In genomic region chr11:102606751-102607171, GRCm38 (mm10) we compare ENCODE assay signal across 9 mouse cellular contexts. TPM values are rescaled to one million over a fixed set of nuclear protein-coding genes. Genes with fewer than 3 reads are reported as not detected.
DNase-seq lines count a peak whose midpoint lies in the region; ATAC-seq and TF ChIP-seq lines count a peak whose summit lies in the region.
"Had no signal": no experiment of that assay in that cellular context is flagged by ENCODE, and none has a peak within 500 bp of the region (broad histone marks: within the 10 kb centered on the region; RNA-seq: fewer than 3 reads in every experiment).

No protein-coding gene starts in this region.

- WGBS in kidney, embryonic 14.5 days, result 3% methylated on average over 12 of the region's 12 CpGs
- WGBS in forebrain, embryonic 10.5 days, result 0% methylated on average over 12 of the region's 12 CpGs
- WGBS in intestine, embryonic 14.5 days, result 6% methylated on average over 12 of the region's 12 CpGs
- WGBS in neural tube, embryonic 11.5 days, result under 1% methylated on average over 12 of the region's 12 CpGs
- 43% methylated on average over 12 of the region's 12 CpGs for whole genome bisulfite sequencing in thymus, adult 2 months

- DNase-seq in kidney, postnatal 25 days, result no peak
- DNase-seq in forebrain, embryonic 10.5 days (ENCODE audit: extremely low spot score, low spot score), result no peak
- DNase-seq in intestine, embryonic 14.5 days (ENCODE audit: low spot score), result peak; percentile 70
- no peak for DNase-seq in neural tube, embryonic 11.5 days (ENCODE audit: low spot score)
- no peak for DNase-seq in thymus, adult 2 months
- no peak for DNase-seq in left cerebral cortex, postnatal 4 days

- peaks cover 48% of the 10 kb centered on the region for H3K4me1 ChIP-seq in kidney, embryonic 14.5 days (ENCODE audit: control insufficient read depth, insufficient read depth, low read length)
- H3K4me1 ChIP-seq in forebrain, embryonic 10.5 days, result peaks cover 76% of the 10 kb centered on the region
- H3K4me1 ChIP-seq in intestine, embryonic 14.5 days (replicated peaks; ENCODE audit: control insufficient read depth, insufficient read depth, low read length), result peaks cover 40% of the 10 kb centered on the region
- H3K4me1 ChIP-seq in neural tube, embryonic 11.5 days (ENCODE audit: control insufficient read depth, insufficient read depth, low read length), result peaks cover 35% of the 10 kb centered on the region
- no peaks in the 10 kb centered on the region for H3K4me1 ChIP-seq in thymus, adult 2 months (replicated peaks; ENCODE audit: control insufficient read depth, insufficient read depth, low read length)

- no peak for TF ChIP-seq CTCF in thymus, adult 2 months (IDR thresholded peaks at IDR 0.05; ENCODE audit: borderline replicate concordance, control insufficient read depth, extremely low read depth, insufficient read depth, low read length, poor library complexity)

- no peaks in the 10 kb centered on the region for H3K9me3 ChIP-seq in kidney, embryonic 14.5 days (ENCODE audit: control insufficient read depth, low read length)
- H3K9me3 ChIP-seq in forebrain, embryonic 10.5 days, result no peaks in the 10 kb centered on the region
- no peaks in the 10 kb centered on the region for H3K9me3 ChIP-seq in intestine, embryonic 14.5 days (ENCODE audit: control insufficient read depth, low read length)
- H3K9me3 ChIP-seq in neural tube, embryonic 11.5 days (ENCODE audit: control insufficient read depth, low read length), result no peaks in the 10 kb centered on the region

- H3K4me3 ChIP-seq in kidney, embryonic 14.5 days (ENCODE audit: low read length), result peak overlapping the region; percentile 90
- peak overlapping the region; percentile 79 for H3K4me3 ChIP-seq in forebrain, embryonic 10.5 days
- H3K4me3 ChIP-seq in intestine, embryonic 14.5 days (ENCODE audit: low read depth, low read length), result peak overlapping the region; percentile 90
- H3K4me3 ChIP-seq in neural tube, embryonic 11.5 days (ENCODE audit: low read depth, low read length), result peak overlapping the region; percentile 77
- H3K4me3 ChIP-seq in thymus, adult 2 months (ENCODE audit: control insufficient read depth, insufficient read depth, low read length), result no peak overlapping the region
- H3K4me3 ChIP-seq: erythroblast, embryonic 14.5 days had no signal

- TF ChIP-seq POLR2A in thymus, adult 2 months (IDR thresholded peaks at IDR 0.05; ENCODE audit: control insufficient read depth, extremely low read depth, insufficient read depth, low read length, poor library complexity), result no peak

- H3K27ac ChIP-seq in kidney, embryonic 14.5 days (ENCODE audit: low read depth, low read length), result peak overlapping the region; percentile 89
- peak overlapping the region; percentile 99 for H3K27ac ChIP-seq in forebrain, embryonic 10.5 days
- H3K27ac ChIP-seq in intestine, embryonic 14.5 days (ENCODE audit: low read depth), result peak overlapping the region; percentile 98
- peak overlapping the region; percentile 46; the same call in 1 of the 2 replicates for H3K27ac ChIP-seq in neural tube, embryonic 11.5 days (ENCODE audit: low read depth, low read length)
- no peak overlapping the region for H3K27ac ChIP-seq in thymus, adult 2 months (ENCODE audit: control insufficient read depth, insufficient read depth, low read length)

- H3K27me3 ChIP-seq in kidney, embryonic 14.5 days (ENCODE audit: control insufficient read depth, insufficient read depth, low read length), result peaks cover 8% of the 10 kb centered on the region; the same call in 1 of the 2 replicates
- H3K27me3 ChIP-seq in forebrain, embryonic 10.5 days (ENCODE audit: poor library complexity, severe bottlenecking), result peaks cover 32% of the 10 kb centered on the region
- no peaks in the 10 kb centered on the region for H3K27me3 ChIP-seq in intestine, embryonic 14.5 days (replicated peaks; ENCODE audit: control insufficient read depth, insufficient read depth, low read length)
- no peaks in the 10 kb centered on the region for H3K27me3 ChIP-seq in neural tube, embryonic 11.5 days (ENCODE audit: control insufficient read depth, insufficient read depth, low read length)
- H3K27me3 ChIP-seq in thymus, adult 2 months (ENCODE audit: control insufficient read depth, insufficient read depth, low read length), result peaks cover 6% of the 10 kb centered on the region

- peak overlapping the region; percentile 71 for H3K4me2 ChIP-seq in kidney, embryonic 14.5 days (replicated peaks; ENCODE audit: low read depth, low read length)
- peak overlapping the region; percentile 76 for H3K4me2 ChIP-seq in intestine, embryonic 14.5 days (ENCODE audit: low read length)
- H3K4me2 ChIP-seq in neural tube, embryonic 11.5 days (ENCODE audit: low read depth), result peak overlapping the region; percentile 83

- H3K9ac ChIP-seq in kidney, embryonic 14.5 days (ENCODE audit: low read depth, low read length), result peak overlapping the region; percentile 96
- peak overlapping the region; percentile 91 for H3K9ac ChIP-seq in intestine, embryonic 14.5 days (ENCODE audit: low read length)
- peak overlapping the region; percentile 97 for H3K9ac ChIP-seq in neural tube, embryonic 11.5 days (ENCODE audit: low read length)

- intact Hi-C loops in left cerebral cortex, postnatal 4 days (cut with DNase I), result no loop called here

- no peak for ATAC-seq in kidney, embryonic 14.5 days (ENCODE audit: low FRiP score, low TSS enrichment)
- ATAC-seq in intestine, embryonic 14.5 days (replicated peaks; ENCODE audit: low FRiP score, low TSS enrichment, low read depth), result no peak
- no peak for ATAC-seq in neural tube, embryonic 11.5 days (ENCODE audit: insufficient read depth, low FRiP score, low TSS enrichment)
- no peak for ATAC-seq in inflammation-experienced regulatory T-cells, adult 6 months

- H3K36me3 ChIP-seq in kidney, embryonic 14.5 days (ENCODE audit: control insufficient read depth, insufficient read depth, low read length), result no peaks in the 10 kb centered on the region; the same call in 1 of the 2 replicates
- peaks cover 23% of the 10 kb centered on the region for H3K36me3 ChIP-seq in forebrain, embryonic 10.5 days (replicated peaks)
- H3K36me3 ChIP-seq in intestine, embryonic 14.5 days (ENCODE audit: control insufficient read depth, insufficient read depth, low read length), result no peaks in the 10 kb centered on the region; the same call in 1 of the 2 replicates
- no peaks in the 10 kb centered on the region for H3K36me3 ChIP-seq in neural tube, embryonic 11.5 days (ENCODE audit: control insufficient read depth, insufficient read depth, low read length)
- H3K36me3 ChIP-seq in thymus, adult 2 months (ENCODE audit: control insufficient read depth, insufficient read depth, low read length), result no peaks in the 10 kb centered on the region

RNA-seq across cellular contexts. Expression of gene Fzd2, which starts 2.6 kb away (rescaled TPM):
- polyA plus RNA-seq in kidney, embryonic 14.5 days (2014; fragmentation: Nextera tagmentation; extraction: Ambion mirVana), result 41.7 and 49.7 TPM in 2 replicates
- 39.2 and 42.2 TPM in 2 replicates for polyA plus RNA-seq in forebrain, embryonic 10.5 days (2016; fragmentation: Nextera tagmentation; extraction: Ambion mirVana)
- 20.4 and 21.9 TPM in 2 replicates for polyA plus RNA-seq in intestine, embryonic 14.5 days (2014; fragmentation: Nextera tagmentation; extraction: Ambion mirVana)
- polyA plus RNA-seq in neural tube, embryonic 11.5 days (2014; fragmentation: Nextera tagmentation; extraction: Ambion mirVana), result 37.3 and 40.4 TPM in 2 replicates
- polyA plus RNA-seq in inflammation-experienced regulatory T-cells, adult 6 months (2017; shearing (Covaris generic)), result not detected
- 7.2 and 10.2 TPM in 2 replicates for polyA plus RNA-seq in thymus, adult 2 months (2012; rRNA removed)
- total RNA-seq in left cerebral cortex, postnatal 4 days (2021), result 1 to 10 TPM; 6.8 to 7.4 TPM
- polyA plus RNA-seq: erythroblast, embryonic 14.5 days had no signal

RNA-seq across cellular contexts. Expression of gene Gm11627, which starts 27.5 kb away (rescaled TPM):
- 5.7 and 8.3 TPM in 2 replicates for polyA plus RNA-seq in kidney, embryonic 14.5 days (2014; fragmentation: Nextera tagmentation; extraction: Ambion mirVana)
- polyA plus RNA-seq in forebrain, embryonic 10.5 days (2016; fragmentation: Nextera tagmentation; extraction: Ambion mirVana), result 11.8 and 13.1 TPM in 2 replicates
- polyA plus RNA-seq in intestine, embryonic 14.5 days (2014; fragmentation: Nextera tagmentation; extraction: Ambion mirVana), result 13.5 and 15.7 TPM in 2 replicates
- polyA plus RNA-seq in neural tube, embryonic 11.5 days (2014; fragmentation: Nextera tagmentation; extraction: Ambion mirVana), result 7.1 and 9.9 TPM in 2 replicates
- not detected for polyA plus RNA-seq in inflammation-experienced regulatory T-cells, adult 6 months (2017; shearing (Covaris generic))
- polyA plus RNA-seq in thymus, adult 2 months (2012; rRNA removed), result 0.71 TPM in 1 of 2 replicates, not detected in the other
- 1 to 10 TPM; 2.0 to 2.2 TPM for total RNA-seq in left cerebral cortex, postnatal 4 days (2021)
- polyA plus RNA-seq: erythroblast, embryonic 14.5 days had no signal

RNA-seq across cellular contexts. Expression of gene Gpatch8, which starts 50.6 kb away (rescaled TPM):
- polyA plus RNA-seq in kidney, embryonic 14.5 days (2014; fragmentation: Nextera tagmentation; extraction: Ambion mirVana), result 37.3 and 60.6 TPM in 2 replicates
- polyA plus RNA-seq in forebrain, embryonic 10.5 days (2016; fragmentation: Nextera tagmentation; extraction: Ambion mirVana), result 58.7 and 62.3 TPM in 2 replicates
- 40.1 and 49.6 TPM in 2 replicates for polyA plus RNA-seq in intestine, embryonic 14.5 days (2014; fragmentation: Nextera tagmentation; extraction: Ambion mirVana)
- 45.4 and 46.1 TPM in 2 replicates for polyA plus RNA-seq in neural tube, embryonic 11.5 days (2014; fragmentation: Nextera tagmentation; extraction: Ambion mirVana)
- polyA plus RNA-seq in inflammation-experienced regulatory T-cells, adult 6 months (2017; shearing (Covaris generic)), result 10 to 100 TPM; 58.6 to 77.0 (median 60.5) TPM
- 34.5 and 36.3 TPM in 2 replicates for polyA plus RNA-seq in thymus, adult 2 months (2012; rRNA removed)
- 10 to 100 TPM; 59.6 to 62.6 TPM for total RNA-seq in left cerebral cortex, postnatal 4 days (2021)

RNA-seq across cellular contexts. Expression of gene Meioc, which starts 56.8 kb away (rescaled TPM):
- 0.40 and 1.4 TPM in 2 replicates for polyA plus RNA-seq in kidney, embryonic 14.5 days (2014; fragmentation: Nextera tagmentation; extraction: Ambion mirVana)
- polyA plus RNA-seq in forebrain, embryonic 10.5 days (2016; fragmentation: Nextera tagmentation; extraction: Ambion mirVana), result 0.10 and 0.15 TPM in 2 replicates
- 0.31 and 1.3 TPM in 2 replicates for polyA plus RNA-seq in intestine, embryonic 14.5 days (2014; fragmentation: Nextera tagmentation; extraction: Ambion mirVana)
- polyA plus RNA-seq in neural tube, embryonic 11.5 days (2014; fragmentation: Nextera tagmentation; extraction: Ambion mirVana), result 0.84 and 0.89 TPM in 2 replicates
- polyA plus RNA-seq in inflammation-experienced regulatory T-cells, adult 6 months (2017; shearing (Covaris generic)), result under 1 TPM in 2 of 3 experiments, not detected in 1; 0.08 to 0.20 TPM
- polyA plus RNA-seq in thymus, adult 2 months (2012; rRNA removed), result not detected in 2 replicates
- total RNA-seq in left cerebral cortex, postnatal 4 days (2021), result not detected
- polyA plus RNA-seq: erythroblast, embryonic 14.5 days had no signal
